Mouse (Mus musculus) liver, adult 2 months (tissue): Measurements from ENCODE around the gene Iscu.

Experiments used
- CTCF ChIP-seq: fragments of 200-500 bp; IDR thresholded peaks from 2 replicates; pipeline ENCODE4 v1.5.1; 2011; ENCODE audit warnings: low read depth, low read length, control low read depth
- POLR2A ChIP-seq: fragments of 200-500 bp; IDR thresholded peaks from 2 replicates; pipeline ENCODE4 v1.6.1; 2011; ENCODE audit warnings: low read length, control low read depth; ENCODE audit not compliant: insufficient read depth; ENCODE audit errors: extremely low read depth

DNA sequence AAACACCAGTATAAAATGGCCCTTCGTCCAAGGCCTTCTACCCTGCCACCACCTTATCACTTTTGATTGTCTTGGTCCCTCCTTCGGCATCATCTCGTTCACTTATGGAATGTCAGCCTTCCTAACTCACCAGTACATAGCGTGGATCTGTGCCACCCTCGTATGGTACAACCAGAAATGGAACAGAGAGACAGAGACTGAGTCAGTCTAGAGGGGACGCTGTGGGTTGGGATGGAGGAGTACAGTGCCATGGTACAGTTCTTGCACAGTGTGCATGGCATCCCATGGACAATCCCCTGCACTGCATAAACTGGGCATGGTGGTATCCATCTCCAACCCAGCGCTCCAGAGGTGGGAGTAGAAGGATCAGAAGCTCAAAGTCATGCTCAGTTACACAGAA is 43.9 kb upstream of the Iscu start:
- TF ChIP-seq CTCF = no peak
- no peak for TF ChIP-seq POLR2A
